Mouse (Mus musculus): ENCODE data around the gene Tbc1d22a. TPM values are rescaled to one million over a fixed set of nuclear protein-coding genes. Genes with fewer than 3 reads are reported as not detected.
"Not testable (repeated sequence)": the region's sequence is repeated elsewhere in the genome, so short reads cannot be mapped to it uniquely, and the experiment has no call there.

The Tbc1d22a gene
- polyA plus RNA-seq, 1 experiment from 2014 or later = 11.7 TPM

GRCm38 (mm10) chr15:86194676-86195453 lies 19.4 kb upstream of the Tbc1d22a start:
- DNase-seq (ENCODE audit: low spot score); H3K9me3 ChIP-seq (ENCODE audit: control insufficient read depth, low read length); H3K27ac ChIP-seq (ENCODE audit: low read depth, low read length); H3K36me3 ChIP-seq (ENCODE audit: control insufficient read depth, insufficient read depth, low read length); H3K4me3 ChIP-seq (ENCODE audit: low read depth, low read length); H3K27me3 ChIP-seq (replicated peaks; ENCODE audit: control insufficient read depth, insufficient read depth, low read length); H3K4me2 ChIP-seq; H3K9ac ChIP-seq (ENCODE audit: low read depth, low read length); H3K4me1 ChIP-seq (replicated peaks; ENCODE audit: control insufficient read depth, insufficient read depth, low read length): not testable (repeated sequence)
- peak; percentile 99 for ATAC-seq (replicated peaks; ENCODE audit: low FRiP score)
- WGBS = 68% methylated on average over 55 of the region's 55 CpGs

- H3K9ac ChIP-seq (ENCODE audit: low read depth, low read length) = no peak overlapping the region
- DNase-seq (ENCODE audit: low spot score) (no peak), ATAC-seq (replicated peaks; ENCODE audit: low FRiP score) (no peak)
- H3K36me3 ChIP-seq (ENCODE audit: control insufficient read depth, insufficient read depth, low read length) = no peaks in the 10 kb centered on the region
- H3K27me3 ChIP-seq (replicated peaks; ENCODE audit: control insufficient read depth, insufficient read depth, low read length) = no peaks in the 10 kb centered on the region
- no peak overlapping the region for H3K4me2 ChIP-seq
- WGBS = 77% methylated on average over 5 of the region's 5 CpGs
- H3K27ac ChIP-seq (ENCODE audit: low read depth, low read length) = no peak overlapping the region
- H3K9me3 ChIP-seq (ENCODE audit: control insufficient read depth, low read length) = no peaks in the 10 kb centered on the region
- H3K4me3 ChIP-seq (ENCODE audit: low read depth, low read length) = no peak overlapping the region
- peaks cover 17% of the 10 kb centered on the region for H3K4me1 ChIP-seq (replicated peaks; ENCODE audit: control insufficient read depth, insufficient read depth, low read length)
Observed at GRCm38 (mm10) chr15:86199052-86199451, 15.2 kb upstream of the Tbc1d22a start.

GRCm38 (mm10) chr15:86199482-86199881 lies 14.8 kb upstream of the Tbc1d22a start:
- Histone ChIP-seq H3K36me3 (ENCODE audit: control insufficient read depth, insufficient read depth, low read length) (no peaks in the 10 kb centered on the region), H3K4me1 (replicated peaks; ENCODE audit: control insufficient read depth, insufficient read depth, low read length) (peaks cover 18% of the 10 kb centered on the region), H3K9ac (ENCODE audit: low read depth, low read length) (no peak overlapping the region), H3K4me3 (ENCODE audit: low read depth, low read length) (no peak overlapping the region), H3K9me3 (ENCODE audit: control insufficient read depth, low read length) (no peaks in the 10 kb centered on the region), H3K4me2 (no peak overlapping the region), H3K27ac (ENCODE audit: low read depth, low read length) (no peak overlapping the region), H3K27me3 (replicated peaks; ENCODE audit: control insufficient read depth, insufficient read depth, low read length) (no peaks in the 10 kb centered on the region)
- DNase-seq (ENCODE audit: low spot score) (no peak), ATAC-seq (replicated peaks; ENCODE audit: low FRiP score) (no peak)
- WGBS = 72% methylated on average over 4 of the region's 4 CpGs

- H3K27me3 ChIP-seq (replicated peaks; ENCODE audit: control insufficient read depth, insufficient read depth, low read length) = no peaks in the 10 kb centered on the region
- H3K27ac ChIP-seq (ENCODE audit: low read depth, low read length) = no peak overlapping the region
- H3K9ac ChIP-seq (ENCODE audit: low read depth, low read length) = no peak overlapping the region
- ATAC-seq (replicated peaks; ENCODE audit: low FRiP score) (no peak), DNase-seq (ENCODE audit: low spot score) (no peak)
- no peak overlapping the region for H3K4me2 ChIP-seq
- H3K4me1 ChIP-seq (replicated peaks; ENCODE audit: control insufficient read depth, insufficient read depth, low read length) = peaks cover 20% of the 10 kb centered on the region
- no peaks in the 10 kb centered on the region for H3K9me3 ChIP-seq (ENCODE audit: control insufficient read depth, low read length)
- 58% methylated on average over 4 of the region's 4 CpGs for WGBS
- H3K4me3 ChIP-seq (ENCODE audit: low read depth, low read length) = no peak overlapping the region
- H3K36me3 ChIP-seq (ENCODE audit: control insufficient read depth, insufficient read depth, low read length) = no peaks in the 10 kb centered on the region
Observed at GRCm38 (mm10) chr15:86200169-86200568, 14.1 kb upstream of the Tbc1d22a start.

DNA sequence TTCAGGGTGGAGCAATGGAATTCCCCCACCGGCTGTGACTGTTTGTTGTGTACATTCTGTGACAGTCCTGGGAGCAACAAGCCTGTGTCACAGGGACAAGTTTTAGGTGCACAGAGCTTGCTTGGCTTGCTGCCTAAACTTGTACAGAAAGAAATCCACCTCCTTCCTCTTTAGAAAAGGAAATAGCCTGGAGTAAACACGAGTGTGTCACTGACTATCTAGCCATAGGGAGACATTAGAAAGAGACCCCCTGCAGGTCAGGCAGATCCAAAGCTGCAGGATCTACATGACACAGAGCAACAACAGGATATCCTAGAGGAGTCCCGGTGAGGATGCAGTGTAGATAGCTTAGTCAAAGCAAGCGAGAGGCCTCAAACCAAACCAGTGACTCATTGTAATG lies 13.2 kb upstream of the Tbc1d22a start:
- no peak overlapping the region for H3K9ac ChIP-seq (ENCODE audit: low read depth, low read length)
- H3K4me2 ChIP-seq = no peak overlapping the region
- H3K9me3 ChIP-seq (ENCODE audit: control insufficient read depth, low read length) = no peaks in the 10 kb centered on the region
- no peak for ATAC-seq (replicated peaks; ENCODE audit: low FRiP score)
- H3K27me3 ChIP-seq (replicated peaks; ENCODE audit: control insufficient read depth, insufficient read depth, low read length) = no peaks in the 10 kb centered on the region
- no peak overlapping the region; the same call in none of the 2 replicates for H3K27ac ChIP-seq (ENCODE audit: low read depth, low read length)
- 39% methylated on average over 4 of the region's 4 CpGs for WGBS
- H3K4me1 ChIP-seq (replicated peaks; ENCODE audit: control insufficient read depth, insufficient read depth, low read length) = peaks cover 20% of the 10 kb centered on the region
- H3K4me3 ChIP-seq (ENCODE audit: low read depth, low read length) = no peak overlapping the region
- no peaks in the 10 kb centered on the region for H3K36me3 ChIP-seq (ENCODE audit: control insufficient read depth, insufficient read depth, low read length)
- no peak for DNase-seq (ENCODE audit: low spot score)

- DNase-seq (ENCODE audit: low spot score) (no peak), ATAC-seq (replicated peaks; ENCODE audit: low FRiP score) (no peak)
- H3K4me3 ChIP-seq (ENCODE audit: low read depth, low read length) = no peak overlapping the region
- H3K36me3 ChIP-seq (ENCODE audit: control insufficient read depth, insufficient read depth, low read length) = no peaks in the 10 kb centered on the region
- H3K4me1 ChIP-seq (replicated peaks; ENCODE audit: control insufficient read depth, insufficient read depth, low read length) = peaks cover 20% of the 10 kb centered on the region
- H3K9ac ChIP-seq (ENCODE audit: low read depth, low read length) = no peak overlapping the region
- WGBS = 73% methylated on average over 9 of the region's 9 CpGs
- no peaks in the 10 kb centered on the region for H3K9me3 ChIP-seq (ENCODE audit: control insufficient read depth, low read length)
- H3K27ac ChIP-seq (ENCODE audit: low read depth, low read length) = peak overlapping the region; percentile 21; the same call in 1 of the 2 replicates
- H3K27me3 ChIP-seq (replicated peaks; ENCODE audit: control insufficient read depth, insufficient read depth, low read length) = no peaks in the 10 kb centered on the region
- H3K4me2 ChIP-seq = no peak overlapping the region
Observed at GRCm38 (mm10) chr15:86201696-86202330, 12.4 kb upstream of the Tbc1d22a start.

GRCm38 (mm10) chr15:86202640-86203039 lies 11.6 kb upstream of the Tbc1d22a start:
- Histone ChIP-seq H3K27me3 (replicated peaks; ENCODE audit: control insufficient read depth, insufficient read depth, low read length) (no peaks in the 10 kb centered on the region), H3K4me3 (ENCODE audit: low read depth, low read length) (no peak overlapping the region), H3K4me2 (peak overlapping the region; percentile 33), H3K27ac (ENCODE audit: low read depth, low read length) (no peak overlapping the region; the same call in 1 of the 2 replicates), H3K4me1 (replicated peaks; ENCODE audit: control insufficient read depth, insufficient read depth, low read length) (peaks cover 20% of the 10 kb centered on the region), H3K9me3 (ENCODE audit: control insufficient read depth, low read length) (no peaks in the 10 kb centered on the region), H3K36me3 (ENCODE audit: control insufficient read depth, insufficient read depth, low read length) (no peaks in the 10 kb centered on the region), H3K9ac (ENCODE audit: low read depth, low read length) (no peak overlapping the region)
- WGBS = 28% methylated on average over 6 of the region's 6 CpGs
- DNase-seq (ENCODE audit: low spot score) = no peak
- ATAC-seq (replicated peaks; ENCODE audit: low FRiP score) = peak; percentile 36

DNA sequence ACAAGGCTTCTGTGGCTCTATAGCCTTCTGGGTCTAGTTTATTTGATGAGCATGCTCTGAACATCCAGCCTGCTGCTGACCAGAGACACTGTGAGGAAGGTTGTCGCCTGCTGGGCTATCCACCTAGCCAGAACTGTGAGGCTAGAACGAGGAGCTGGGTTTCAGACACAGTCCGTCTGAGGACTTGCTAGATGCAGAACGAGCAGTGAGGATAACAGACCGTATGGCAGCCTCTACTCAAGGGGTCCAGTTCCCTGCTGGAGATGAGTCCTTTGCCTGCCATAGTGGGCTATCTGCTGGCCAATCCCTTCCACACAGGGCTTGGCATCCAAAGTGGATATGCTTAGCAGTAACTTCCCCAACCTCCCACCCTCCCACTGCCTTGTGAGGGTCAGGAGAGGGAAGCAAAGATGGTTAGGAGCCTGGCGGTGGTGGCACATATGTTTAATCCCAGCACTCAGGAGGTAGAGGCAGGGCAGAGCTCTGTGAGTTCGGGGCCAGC lies 10.9 kb upstream of the Tbc1d22a start:
- H3K36me3 ChIP-seq (ENCODE audit: control insufficient read depth, insufficient read depth, low read length) = no peaks in the 10 kb centered on the region
- H3K4me2 ChIP-seq = peak overlapping the region; percentile 12; the same call in 1 of the 2 replicates
- DNase-seq (ENCODE audit: low spot score) (no peak), ATAC-seq (replicated peaks; ENCODE audit: low FRiP score) (no peak)
- no peak overlapping the region for H3K9ac ChIP-seq (ENCODE audit: low read depth, low read length)
- no peaks in the 10 kb centered on the region for H3K27me3 ChIP-seq (replicated peaks; ENCODE audit: control insufficient read depth, insufficient read depth, low read length)
- 72% methylated on average over 7 of the region's 7 CpGs for WGBS
- H3K9me3 ChIP-seq (ENCODE audit: control insufficient read depth, low read length) = no peaks in the 10 kb centered on the region
- H3K4me3 ChIP-seq (ENCODE audit: low read depth, low read length) = no peak overlapping the region
- peak overlapping the region; percentile 52 for H3K27ac ChIP-seq (ENCODE audit: low read depth, low read length)
- peaks cover 20% of the 10 kb centered on the region for H3K4me1 ChIP-seq (replicated peaks; ENCODE audit: control insufficient read depth, insufficient read depth, low read length)

Data from liver, embryonic 11.5 days (tissue).